Mouse (Mus musculus) liver, adult 2 months (tissue): ENCODE measurements around the gene Ptprd.

Experiments used
- CTCF ChIP-seq: fragments of 200-500 bp; IDR thresholded peaks from 2 replicates; pipeline ENCODE4 v1.5.1; 2011; ENCODE audit warnings: low read depth, low read length, control low read depth
- POLR2A ChIP-seq: fragments of 200-500 bp; IDR thresholded peaks from 2 replicates; pipeline ENCODE4 v1.6.1; 2011; ENCODE audit warnings: low read length, control low read depth; ENCODE audit not compliant: insufficient read depth; ENCODE audit errors: extremely low read depth

DNA sequence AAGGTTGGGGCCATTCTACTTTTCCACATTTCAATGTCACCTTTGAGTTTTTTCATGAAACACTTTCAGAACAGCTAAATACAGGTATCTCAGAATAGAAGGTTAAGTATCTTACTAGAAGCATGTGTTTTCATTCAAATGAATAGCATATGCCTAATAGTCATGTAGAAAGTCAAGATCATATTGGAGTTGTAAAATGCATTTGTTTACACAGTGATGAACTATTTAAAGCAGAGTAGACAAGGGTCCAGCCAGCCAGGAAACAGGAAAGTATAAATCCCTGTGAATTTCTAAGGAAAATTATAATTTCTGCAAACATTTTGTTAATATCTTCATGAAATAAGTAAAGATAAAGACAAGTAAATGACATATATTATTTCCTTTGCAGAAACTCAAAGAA is 1970.2 kb downstream of the Ptprd start:
- TF ChIP-seq POLR2A (no peak), CTCF (no peak)
